Mouse (Mus musculus) MEL (cell line): ENCODE data around the gene Efna5.

Source experiments
- CHD1 ChIP-seq: IDR thresholded peaks from 2 replicates; pipeline ENCODE4 v1.6.1; 2012; ENCODE audit warnings: low read depth, mild to moderate bottlenecking, inconsistent platforms, low read length, improper control_type of control experiment
- CTCF ChIP-seq, 3 experiments: IDR thresholded peaks in 2 of 3; conservative IDR thresholded peaks in 1 of 3; 2 replicates each; pipeline ENCODE4 v1.5.1; 2011 to 2012; ENCODE audit warnings: low read length in 3 of 3, low read depth in 2 of 3, mild to moderate bottlenecking in 2 of 3, improper control_type of control experiment in 1 of 3, inconsistent platforms in 1 of 3, mixed read lengths in 1 of 3, moderate library complexity in 1 of 3; ENCODE audit not compliant: control insufficient read depth in 1 of 3, insufficient read depth in 1 of 3, poor library complexity in 1 of 3, severe bottlenecking in 1 of 3
- E2F4 ChIP-seq: IDR thresholded peaks from 2 replicates; pipeline ENCODE4 v1.6.1; 2011; ENCODE audit warnings: low read depth, low read length, improper control_type of control experiment, borderline replicate concordance
- HCFC1 ChIP-seq: IDR thresholded peaks from 2 replicates; pipeline ENCODE4 v1.6.1; 2012; ENCODE audit warnings: low read depth, mild to moderate bottlenecking, inconsistent platforms, low read length, improper control_type of control experiment, moderate library complexity
- MYB ChIP-seq: IDR thresholded peaks from 2 replicates; pipeline ENCODE4 v1.6.1; 2011; ENCODE audit warnings: mild to moderate bottlenecking, low read depth, low read length, improper control_type of control experiment
- POLR2A ChIP-seq, 2 experiments: IDR thresholded peaks; 2 replicates each; pipeline ENCODE4 v1.6.1; 2011 to 2012; ENCODE audit warnings: low read length in 2 of 2, mild to moderate bottlenecking in 2 of 2, control low read depth in 1 of 2, improper control_type of control experiment in 1 of 2, low read depth in 1 of 2, moderate library complexity in 1 of 2; ENCODE audit not compliant: control insufficient read depth in 1 of 2, insufficient read depth in 1 of 2, poor library complexity in 1 of 2
- USF1 ChIP-seq: IDR thresholded peaks from 2 replicates; pipeline ENCODE4 v1.6.1; 2014; ENCODE audit warnings: low read depth, mild to moderate bottlenecking, inconsistent platforms, low read length, improper control_type of control experiment, moderate library complexity
- USF2 ChIP-seq, 2 experiments: IDR thresholded peaks; 2 replicates each; pipeline ENCODE4 v1.6.1; 2011 to 2012; ENCODE audit warnings: improper control_type of control experiment in 2 of 2, low read length in 2 of 2, borderline replicate concordance in 1 of 2, inconsistent platforms in 1 of 2, low read depth in 1 of 2, mild to moderate bottlenecking in 1 of 2; ENCODE audit not compliant: insufficient read depth in 1 of 2
- ZC3H11A ChIP-seq: IDR thresholded peaks from 2 replicates; pipeline ENCODE4 v1.6.1; 2012; ENCODE audit warnings: low read depth, mild to moderate bottlenecking, inconsistent platforms, low read length, improper control_type of control experiment

- TF ChIP-seq CTCF (IDR thresholded peaks at IDR 0.05 in 2 of 3, conservative IDR thresholded peaks at IDR 0.05 in 1 of 3; ENCODE audit: control insufficient read depth in 1 of 3, insufficient read depth in 1 of 3, low read depth in 2 of 3, low read length in 3 of 3, poor library complexity in 1 of 3, severe bottlenecking in 1 of 3), result no peak
- TF ChIP-seq HCFC1, result no peak
- no peak for TF ChIP-seq POLR2A (IDR thresholded peaks at IDR 0.05; ENCODE audit: control insufficient read depth in 1 of 2, insufficient read depth in 1 of 2, low read depth in 1 of 2, low read length in 2 of 2, poor library complexity in 1 of 2)
- TF ChIP-seq ZC3H11A, result no peak
- TF ChIP-seq USF1, result no peak
- no peak for TF ChIP-seq E2F4
- TF ChIP-seq MYB, result no peak
- TF ChIP-seq CHD1, result no peak
- no peak for TF ChIP-seq USF2 (IDR thresholded peaks at IDR 0.05; ENCODE audit: borderline replicate concordance in 1 of 2, insufficient read depth in 1 of 2, low read depth in 1 of 2, low read length in 2 of 2)
Observed at GRCm38 (mm10) chr17:62807891-62808290, 73.2 kb downstream of the Efna5 start.
